Mouse (Mus musculus): ENCODE measurements at regions not wholly inside any gene's neighbourhood (a gene's known extent, or its start where the extent isn't known, plus 50 kb on each side); places are given as distances from the start of the nearest gene placed in this dataset.

DNA sequence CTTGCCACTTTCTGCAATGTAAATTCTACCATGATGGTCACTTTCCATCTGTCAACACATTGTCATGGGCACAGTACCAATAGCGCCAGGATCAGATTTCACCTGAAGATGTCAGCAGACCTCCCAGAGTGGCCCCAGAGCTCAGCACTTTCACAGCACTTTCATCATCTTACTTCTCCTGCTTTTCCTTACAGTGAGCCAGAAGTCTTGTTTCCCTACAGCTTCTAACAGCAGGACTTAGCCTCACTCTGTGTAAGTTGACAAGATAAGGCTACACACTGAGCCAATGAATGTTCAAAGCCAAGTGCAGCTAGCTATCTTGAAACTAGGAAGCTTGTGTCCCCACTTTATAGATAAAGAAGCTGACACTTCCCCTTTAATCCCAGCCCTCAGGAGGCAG, 104.8 kb upstream of the Jade1 start:
- Histone ChIP-seq H3K4me2 (replicated peaks; ENCODE audit: low read depth, low read length) (no peak overlapping the region), H3K4me3 (ENCODE audit: low read depth, low read length) (no peak overlapping the region), H3K4me1 (ENCODE audit: control insufficient read depth, insufficient read depth, low read length) (no peaks in the 10 kb centered on the region), H3K27ac (ENCODE audit: low read length) (no peak overlapping the region), H3K9me3 (ENCODE audit: control insufficient read depth, low read depth, low read length) (no peaks in the 10 kb centered on the region), H3K27me3 (ENCODE audit: control insufficient read depth, insufficient read depth, low read length) (no peaks in the 10 kb centered on the region), H3K36me3 (ENCODE audit: control insufficient read depth, insufficient read depth, low read length) (no peaks in the 10 kb centered on the region), H3K9ac (replicated peaks; ENCODE audit: low read depth, low read length) (no peak overlapping the region)
- ATAC-seq (ENCODE audit: insufficient number of reproducible peaks, insufficient read depth, low FRiP score, low read depth) = no peak
- WGBS = 64% methylated on average over 1 of the region's 1 CpGs

DNA sequence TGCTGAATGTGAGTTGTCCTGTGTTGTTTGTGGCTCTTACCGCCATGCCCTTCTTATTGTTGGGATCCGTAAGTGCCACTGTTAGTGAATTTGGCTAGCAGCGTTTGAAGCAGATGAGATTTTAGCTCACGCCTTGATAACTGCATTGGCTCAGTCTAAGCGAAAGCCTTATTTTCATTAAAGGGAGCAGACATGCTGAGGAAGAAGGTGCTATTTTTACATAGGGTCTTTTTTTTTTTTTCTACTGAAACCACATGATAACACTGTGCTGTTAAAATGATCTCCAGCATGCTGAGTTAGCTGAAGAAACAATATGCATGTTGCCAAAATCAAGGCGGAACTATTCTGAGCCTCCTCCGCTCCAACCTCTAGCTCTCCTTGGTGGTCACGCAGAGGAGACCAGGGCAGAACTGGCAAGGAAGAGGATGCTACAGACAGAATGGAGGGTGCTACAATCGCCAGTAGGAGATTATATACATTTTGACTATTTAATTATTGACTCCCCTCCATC, 111.2 kb upstream of the Jade1 start:
- WGBS = 93% methylated on average over 9 of the region's 9 CpGs
- Histone ChIP-seq H3K9me3 (ENCODE audit: control insufficient read depth, low read depth, low read length) (no peaks in the 10 kb centered on the region), H3K4me1 (ENCODE audit: control insufficient read depth, insufficient read depth, low read length) (no peaks in the 10 kb centered on the region), H3K36me3 (ENCODE audit: control insufficient read depth, insufficient read depth, low read length) (no peaks in the 10 kb centered on the region), H3K27ac (ENCODE audit: low read length) (no peak overlapping the region), H3K27me3 (ENCODE audit: control insufficient read depth, insufficient read depth, low read length) (no peaks in the 10 kb centered on the region), H3K4me2 (replicated peaks; ENCODE audit: low read depth, low read length) (no peak overlapping the region), H3K9ac (replicated peaks; ENCODE audit: low read depth, low read length) (no peak overlapping the region), H3K4me3 (ENCODE audit: low read depth, low read length) (no peak overlapping the region)
- no peak for ATAC-seq (ENCODE audit: insufficient number of reproducible peaks, insufficient read depth, low FRiP score, low read depth)

- no peaks in the 10 kb centered on the region for H3K9me3 ChIP-seq (ENCODE audit: control insufficient read depth, low read depth, low read length)
- no peak overlapping the region for H3K9ac ChIP-seq (replicated peaks; ENCODE audit: low read depth, low read length)
- no peaks in the 10 kb centered on the region for H3K27me3 ChIP-seq (ENCODE audit: control insufficient read depth, insufficient read depth, low read length)
- no peaks in the 10 kb centered on the region for H3K36me3 ChIP-seq (ENCODE audit: control insufficient read depth, insufficient read depth, low read length)
- no peak overlapping the region for H3K27ac ChIP-seq (ENCODE audit: low read length)
- H3K4me3 ChIP-seq (ENCODE audit: low read depth, low read length) = no peak overlapping the region
- no peak for ATAC-seq (ENCODE audit: insufficient number of reproducible peaks, insufficient read depth, low FRiP score, low read depth)
- H3K4me2 ChIP-seq (replicated peaks; ENCODE audit: low read depth, low read length) = no peak overlapping the region
- WGBS = 89% methylated on average over 8 of the region's 8 CpGs
- H3K4me1 ChIP-seq (ENCODE audit: control insufficient read depth, insufficient read depth, low read length) = no peaks in the 10 kb centered on the region
Measured at GRCm38 (mm10) chr3:41436238-41436637, 119.3 kb upstream of the Jade1 start.

- WGBS = 47% methylated on average over 3 of the region's 3 CpGs
- ATAC-seq (ENCODE audit: insufficient number of reproducible peaks, insufficient read depth, low FRiP score, low read depth) = no peak
- Histone ChIP-seq H3K4me1 (ENCODE audit: control insufficient read depth, insufficient read depth, low read length) (0 out of 2 replicates have a peak, but pooled peaks cover 3% of the 10 kb centered on the region), H3K4me3 (ENCODE audit: low read depth, low read length) (no peak overlapping the region), H3K4me2 (replicated peaks; ENCODE audit: low read depth, low read length) (no peak overlapping the region), H3K36me3 (ENCODE audit: control insufficient read depth, insufficient read depth, low read length) (no peaks in the 10 kb centered on the region), H3K9ac (replicated peaks; ENCODE audit: low read depth, low read length) (no peak overlapping the region), H3K27me3 (ENCODE audit: control insufficient read depth, insufficient read depth, low read length) (no peaks in the 10 kb centered on the region), H3K9me3 (ENCODE audit: control insufficient read depth, low read depth, low read length) (no peaks in the 10 kb centered on the region), H3K27ac (ENCODE audit: low read length) (no peak overlapping the region)
Measured at GRCm38 (mm10) chr3:41433106-41433505, 122.4 kb upstream of the Jade1 start.

DNA sequence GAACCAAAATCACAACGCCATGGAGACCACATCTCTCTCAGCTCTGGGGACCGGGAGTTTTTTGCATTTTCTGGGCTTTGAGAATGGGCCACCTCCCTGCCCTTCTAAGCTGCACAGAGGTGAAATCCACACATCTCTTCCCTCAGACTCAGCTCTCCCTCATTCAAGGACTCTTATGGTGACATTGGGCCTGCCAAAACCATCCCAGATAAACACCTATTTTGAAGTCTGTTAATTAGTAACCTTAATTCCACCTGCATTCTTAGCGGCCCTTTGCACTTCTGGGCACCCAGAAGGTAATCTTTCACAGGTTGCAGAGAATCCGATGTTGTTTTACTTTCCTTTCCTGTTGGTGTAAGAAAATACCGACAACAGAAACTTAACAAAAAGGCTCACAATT, 123.2 kb upstream of the Jade1 start:
- no peak overlapping the region for H3K4me2 ChIP-seq (replicated peaks; ENCODE audit: low read depth, low read length)
- H3K4me1 ChIP-seq (ENCODE audit: control insufficient read depth, insufficient read depth, low read length) = 0 out of 2 replicates have a peak, but pooled peaks cover 3% of the 10 kb centered on the region
- no peak overlapping the region for H3K4me3 ChIP-seq (ENCODE audit: low read depth, low read length)
- WGBS = 66% methylated on average over 5 of the region's 5 CpGs
- ATAC-seq (ENCODE audit: insufficient number of reproducible peaks, insufficient read depth, low FRiP score, low read depth) = no peak
- no peaks in the 10 kb centered on the region for H3K27me3 ChIP-seq (ENCODE audit: control insufficient read depth, insufficient read depth, low read length)
- no peaks in the 10 kb centered on the region for H3K9me3 ChIP-seq (ENCODE audit: control insufficient read depth, low read depth, low read length)
- no peaks in the 10 kb centered on the region for H3K36me3 ChIP-seq (ENCODE audit: control insufficient read depth, insufficient read depth, low read length)
- H3K9ac ChIP-seq (replicated peaks; ENCODE audit: low read depth, low read length) = no peak overlapping the region
- H3K27ac ChIP-seq (ENCODE audit: low read length) = no peak overlapping the region

DNA sequence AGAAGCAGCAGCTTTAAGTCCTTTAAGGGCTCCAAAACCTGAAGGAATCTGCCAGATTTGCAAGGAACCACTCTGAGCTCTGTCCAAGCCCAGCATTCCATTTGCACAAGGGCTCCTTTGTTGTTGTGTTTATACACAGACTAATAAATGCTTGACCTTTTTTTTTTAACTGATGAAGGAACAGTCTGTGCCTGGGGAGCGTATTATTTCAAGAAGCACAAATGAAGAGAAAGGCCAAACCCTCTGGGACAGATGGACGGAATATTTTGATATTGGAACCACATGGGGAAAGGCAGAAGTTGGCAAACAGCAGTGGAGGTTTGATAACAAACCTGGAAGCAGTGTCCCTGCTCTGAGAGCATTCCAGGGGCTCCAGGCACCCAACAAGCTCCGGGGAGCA, 125.3 kb upstream of the Jade1 start:
- 31% methylated on average over 3 of the region's 3 CpGs for WGBS
- Histone ChIP-seq H3K9me3 (ENCODE audit: control insufficient read depth, low read depth, low read length) (no peaks in the 10 kb centered on the region), H3K27ac (ENCODE audit: low read length) (no peak overlapping the region), H3K27me3 (ENCODE audit: control insufficient read depth, insufficient read depth, low read length) (no peaks in the 10 kb centered on the region), H3K4me2 (replicated peaks; ENCODE audit: low read depth, low read length) (no peak overlapping the region), H3K4me1 (ENCODE audit: control insufficient read depth, insufficient read depth, low read length) (0 out of 2 replicates have a peak, but pooled peaks cover 3% of the 10 kb centered on the region), H3K36me3 (ENCODE audit: control insufficient read depth, insufficient read depth, low read length) (no peaks in the 10 kb centered on the region), H3K9ac (replicated peaks; ENCODE audit: low read depth, low read length) (no peak overlapping the region), H3K4me3 (ENCODE audit: low read depth, low read length) (no peak overlapping the region)
- ATAC-seq (ENCODE audit: insufficient number of reproducible peaks, insufficient read depth, low FRiP score, low read depth) = no peak

DNA sequence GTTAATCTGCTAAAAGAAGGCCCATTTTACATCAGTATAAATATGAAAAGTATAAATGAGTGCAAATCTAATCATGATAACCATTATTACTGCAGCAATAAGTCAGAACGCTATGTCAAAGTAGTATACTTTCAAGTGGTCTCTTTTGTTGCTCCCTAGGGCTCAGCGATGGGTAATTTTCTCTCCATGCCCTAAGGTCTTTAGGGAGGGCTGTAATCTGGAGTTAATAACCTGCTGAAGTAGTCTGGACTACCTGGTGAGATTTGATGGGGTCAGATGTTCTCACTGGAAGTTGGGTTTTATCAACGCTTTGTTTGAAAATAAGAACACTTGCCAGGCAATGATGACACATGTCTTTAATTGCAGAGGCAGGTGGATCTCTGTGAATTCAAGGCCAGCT, 128.6 kb upstream of the Jade1 start:
- Histone ChIP-seq H3K9me3 (ENCODE audit: control insufficient read depth, low read depth, low read length) (no peaks in the 10 kb centered on the region), H3K4me1 (ENCODE audit: control insufficient read depth, insufficient read depth, low read length) (peaks cover 10% of the 10 kb centered on the region), H3K27ac (ENCODE audit: low read length) (no peak overlapping the region), H3K4me2 (replicated peaks; ENCODE audit: low read depth, low read length) (no peak overlapping the region), H3K9ac (replicated peaks; ENCODE audit: low read depth, low read length) (no peak overlapping the region), H3K4me3 (ENCODE audit: low read depth, low read length) (no peak overlapping the region), H3K27me3 (ENCODE audit: control insufficient read depth, insufficient read depth, low read length) (no peaks in the 10 kb centered on the region), H3K36me3 (ENCODE audit: control insufficient read depth, insufficient read depth, low read length) (no peaks in the 10 kb centered on the region)
- whole genome bisulfite sequencing = 85% methylated on average over 3 of the region's 3 CpGs
- ATAC-seq (ENCODE audit: insufficient number of reproducible peaks, insufficient read depth, low FRiP score, low read depth) = no peak

- 81% methylated on average over 8 of the region's 8 CpGs for WGBS
- Histone ChIP-seq H3K4me2 (replicated peaks; ENCODE audit: low read depth, low read length) (no peak overlapping the region), H3K9me3 (ENCODE audit: control insufficient read depth, low read depth, low read length) (no peaks in the 10 kb centered on the region), H3K27ac (ENCODE audit: low read length) (no peak overlapping the region), H3K36me3 (ENCODE audit: control insufficient read depth, insufficient read depth, low read length) (no peaks in the 10 kb centered on the region), H3K4me3 (ENCODE audit: low read depth, low read length) (no peak overlapping the region), H3K9ac (replicated peaks; ENCODE audit: low read depth, low read length) (no peak overlapping the region), H3K27me3 (ENCODE audit: control insufficient read depth, insufficient read depth, low read length) (no peaks in the 10 kb centered on the region), H3K4me1 (ENCODE audit: control insufficient read depth, insufficient read depth, low read length) (peaks cover 10% of the 10 kb centered on the region)
- ATAC-seq (ENCODE audit: insufficient number of reproducible peaks, insufficient read depth, low FRiP score, low read depth) = no peak
Measured at GRCm38 (mm10) chr3:41425863-41426262, 129.7 kb upstream of the Jade1 start.

DNA sequence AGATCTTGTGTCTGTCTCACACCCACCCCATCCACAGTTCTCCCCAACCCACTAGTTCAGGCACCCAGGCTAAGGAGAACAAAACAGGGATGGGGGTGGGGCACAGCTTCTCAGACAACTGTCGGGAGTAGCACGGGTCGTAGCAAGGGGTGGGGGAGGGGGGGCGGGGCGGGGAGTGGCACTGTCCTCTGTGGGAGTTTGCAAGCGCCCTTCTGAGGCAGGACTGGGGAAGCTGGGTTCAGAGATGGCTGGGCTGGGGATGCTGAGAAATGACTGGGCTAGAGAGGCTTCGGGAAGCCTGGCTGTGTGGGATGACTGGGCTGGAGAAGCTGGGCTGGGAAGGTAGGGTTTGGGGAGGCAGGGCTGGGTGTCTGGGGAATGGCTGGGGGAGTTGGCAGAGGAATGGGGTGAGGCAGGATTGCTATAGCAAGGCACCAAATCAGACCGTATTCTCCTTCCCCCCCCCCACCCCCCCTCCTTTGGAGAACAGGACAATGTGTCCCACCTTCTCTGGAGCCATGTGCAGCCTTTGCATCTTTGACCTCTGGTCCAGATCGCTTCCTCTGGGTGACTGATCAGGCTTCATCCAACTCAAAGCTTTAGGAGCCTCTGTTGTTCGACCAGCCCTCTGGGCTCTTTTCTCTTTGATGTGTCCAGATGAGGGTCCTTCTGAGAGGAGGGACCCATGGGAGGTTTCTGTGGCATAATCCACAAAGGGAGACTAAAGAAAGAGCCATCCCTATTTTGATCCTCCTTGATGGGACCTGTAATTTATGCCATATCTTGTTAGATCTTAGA, 131.2 kb upstream of the Jade1 start:
- Histone ChIP-seq H3K9ac (replicated peaks; ENCODE audit: low read depth, low read length) (no peak overlapping the region), H3K4me3 (ENCODE audit: low read depth, low read length) (no peak overlapping the region), H3K27me3 (ENCODE audit: control insufficient read depth, insufficient read depth, low read length) (no peaks in the 10 kb centered on the region), H3K4me2 (replicated peaks; ENCODE audit: low read depth, low read length) (no peak overlapping the region), H3K4me1 (ENCODE audit: control insufficient read depth, insufficient read depth, low read length) (peaks cover 7% of the 10 kb centered on the region), H3K36me3 (ENCODE audit: control insufficient read depth, insufficient read depth, low read length) (no peaks in the 10 kb centered on the region), H3K27ac (ENCODE audit: low read length) (no peak overlapping the region), H3K9me3 (ENCODE audit: control insufficient read depth, low read depth, low read length) (no peaks in the 10 kb centered on the region)
- ATAC-seq (ENCODE audit: insufficient number of reproducible peaks, insufficient read depth, low FRiP score, low read depth) = no peak
- 18% methylated on average over 10 of the region's 10 CpGs for WGBS

Measured in stomach, embryonic 14.5 days (tissue).